Mouse (Mus musculus): ENCODE results near the gene Pitpnm1. TPM values are rescaled to one million over a fixed set of nuclear protein-coding genes. Genes with fewer than 3 reads are reported as not detected.
"Not testable (repeated sequence)": the region's sequence is repeated elsewhere in the genome, so short reads cannot be mapped to it uniquely, and the experiment has no call there.

The Pitpnm1 gene
- polyA plus RNA-seq, 1 experiment from 2014 or later: 7.3 TPM

DNA sequence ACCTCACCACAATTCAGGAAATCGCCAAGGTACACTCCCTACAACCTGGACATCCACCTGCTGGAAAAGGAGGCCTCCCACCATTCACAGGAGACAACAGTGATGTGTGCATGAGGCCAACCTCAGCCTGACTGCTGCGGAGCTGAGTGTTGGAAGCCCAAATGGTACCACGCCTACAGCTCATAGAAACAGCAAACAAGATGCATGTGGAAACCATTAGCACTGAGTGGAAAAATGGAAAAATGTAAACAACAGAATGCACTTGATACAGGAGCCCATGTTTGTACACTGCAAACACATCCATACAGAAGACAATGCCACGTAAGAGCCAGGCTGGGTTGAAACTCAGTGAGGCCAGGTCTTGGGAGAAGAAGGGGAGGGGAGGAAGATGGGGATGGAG lies 24.6 kb downstream of the Pitpnm1 start:
- 68% methylated on average over 4 of the region's 4 CpGs for WGBS
- no peak overlapping the region for H3K4me2 ChIP-seq (replicated peaks)
- H3K27me3 ChIP-seq: no peaks in the 10 kb centered on the region
- H3K9me3 ChIP-seq: no peaks in the 10 kb centered on the region
- peaks cover 21% of the 10 kb centered on the region for H3K36me3 ChIP-seq
- no peak overlapping the region for H3K9ac ChIP-seq
- H3K4me3 ChIP-seq: no peak overlapping the region
- ATAC-seq (ENCODE audit: low FRiP score, low read depth): no peak
- no peak overlapping the region for H3K27ac ChIP-seq
- H3K4me1 ChIP-seq: peaks cover 40% of the 10 kb centered on the region

DNA sequence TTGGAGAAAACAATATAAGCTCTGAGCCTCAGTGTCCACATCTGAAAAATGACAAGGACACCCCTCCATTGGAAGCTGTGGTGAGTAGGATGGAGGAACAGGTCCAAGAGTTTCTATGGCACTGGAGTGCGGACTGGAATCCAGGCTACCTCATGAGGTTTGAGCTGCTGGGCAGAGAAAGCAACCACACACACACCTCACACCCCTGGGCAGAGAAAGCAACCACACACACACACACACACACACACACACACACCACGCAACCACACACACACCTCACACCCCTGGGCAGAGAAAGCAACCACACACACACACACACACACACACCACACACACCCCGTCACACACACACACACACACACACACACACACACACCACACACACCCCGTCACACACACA lies 25.5 kb downstream of the Pitpnm1 start:
- H3K9me3 ChIP-seq, H3K27me3 ChIP-seq: not testable (repeated sequence)
- Histone ChIP-seq H3K27ac (peak overlapping the region; percentile 28; the same call in 1 of the 2 replicates), H3K4me1 (peaks cover 36% of the 10 kb centered on the region), H3K4me3 (peak overlapping the region; percentile 87), H3K4me2 (replicated peaks) (peak overlapping the region; percentile 62), H3K9ac (peak overlapping the region; percentile 55), H3K36me3 (peaks cover 30% of the 10 kb centered on the region)
- 16% methylated on average over 4 of the region's 4 CpGs for WGBS
- peak; percentile 32 for ATAC-seq (ENCODE audit: low FRiP score, low read depth)

DNA sequence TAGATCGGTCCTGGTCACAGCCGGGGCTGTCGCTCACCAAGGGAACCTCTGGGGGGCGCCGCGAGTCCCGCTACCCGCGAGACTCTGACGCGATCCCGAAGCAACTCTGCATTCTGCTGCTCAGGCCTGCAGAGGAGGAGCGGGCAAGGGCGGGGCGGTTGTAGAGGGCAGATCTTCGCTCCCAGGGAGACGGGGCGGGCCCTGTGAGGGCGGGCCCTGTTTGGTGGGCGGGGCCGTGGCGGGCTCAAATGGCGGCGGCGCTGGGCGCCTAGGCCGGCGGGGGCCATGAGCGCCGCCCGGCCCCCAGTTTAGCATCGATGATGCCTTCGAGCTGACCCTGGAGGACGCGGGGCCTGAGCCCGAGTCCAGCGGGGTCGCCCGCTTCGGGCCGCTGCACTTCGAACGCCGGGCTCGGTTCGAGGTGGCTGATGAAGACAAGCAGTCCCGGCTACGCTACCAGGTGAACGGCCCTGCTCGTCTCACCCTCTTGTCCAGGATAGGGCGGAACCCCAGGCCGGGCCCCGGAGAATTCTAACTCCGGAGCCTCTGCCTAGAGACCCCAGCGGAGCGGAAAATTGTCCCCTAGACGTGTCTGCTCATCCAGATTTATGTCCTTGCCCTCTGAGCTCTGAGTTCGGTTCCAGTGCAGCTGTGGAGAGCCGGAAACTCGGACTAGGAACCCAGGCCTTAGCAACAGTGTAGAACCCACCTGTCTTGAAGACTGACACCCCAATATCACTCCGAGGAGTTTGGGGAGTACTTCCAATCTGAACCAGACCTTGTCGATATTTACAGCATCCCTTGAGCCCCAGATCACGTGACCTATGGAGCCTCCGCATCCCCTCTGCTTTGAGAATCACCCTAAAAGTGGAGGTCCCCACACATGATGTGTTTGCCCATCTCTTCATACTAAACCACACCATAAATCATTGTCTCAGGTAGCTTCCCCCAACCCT lies 26.2 kb downstream of the Pitpnm1 start, which contains the start of gene Aip:
TSS of gene Aip (minus strand) at position 118 of the 956 bp plus-strand sequence.
- ATAC-seq (ENCODE audit: low FRiP score, low read depth): peak; percentile 94
- peaks cover 28% of the 10 kb centered on the region for H3K4me1 ChIP-seq
- peak within 1 kb of the TSS; percentile 86 for H3K9ac ChIP-seq
- H3K9me3 ChIP-seq: no peaks in the 10 kb centered on the region
- peak within 1 kb of the TSS; percentile 87 for H3K4me3 ChIP-seq
- WGBS: under 1% methylated on average over 63 of the region's 64 CpGs
- no peaks in the 10 kb centered on the region for H3K27me3 ChIP-seq
- peak within 1 kb of the TSS; percentile 39; the same call in 1 of the 2 replicates for H3K27ac ChIP-seq
- peaks cover 34% of the 10 kb centered on the region for H3K36me3 ChIP-seq
- peak within 1 kb of the TSS; percentile 89 for H3K4me2 ChIP-seq (replicated peaks)

DNA sequence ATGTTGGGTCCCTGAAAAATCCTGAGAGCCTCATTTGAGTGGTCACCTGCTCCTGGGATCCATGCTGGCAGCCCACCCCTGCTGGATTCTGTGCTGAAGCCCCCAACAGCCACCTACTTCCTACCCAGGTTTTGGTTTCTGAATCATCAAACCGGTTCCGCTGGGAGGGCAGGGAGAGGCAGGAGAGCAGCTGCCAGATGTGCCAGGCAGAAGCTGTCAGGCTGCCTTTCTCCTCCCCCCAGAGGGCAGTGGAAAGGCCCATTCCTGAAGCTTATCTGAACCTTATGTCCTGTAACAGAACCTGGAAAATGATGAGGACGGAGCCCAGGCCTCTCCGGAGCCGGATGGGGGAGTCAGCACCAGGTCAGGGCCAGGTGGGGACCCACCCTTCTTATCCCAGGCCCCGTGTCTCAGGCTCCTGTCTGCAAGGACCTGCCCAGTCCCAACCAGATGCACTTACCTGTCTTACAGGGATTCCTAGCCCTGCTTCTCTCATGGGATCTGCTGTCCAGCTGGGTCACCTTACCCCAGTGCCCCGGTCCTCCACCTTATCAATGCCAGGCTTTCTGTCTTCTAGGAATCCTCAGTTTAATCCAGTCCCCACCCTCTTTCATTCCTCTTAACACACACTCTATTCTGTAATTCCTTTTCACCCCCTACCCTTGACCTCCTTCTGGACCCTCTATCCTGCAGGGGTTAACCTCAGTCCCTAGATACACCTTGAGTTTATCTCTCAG lies 27.1 kb downstream of the Pitpnm1 start:
- Histone ChIP-seq H3K9ac (peak overlapping the region; percentile 86), H3K27ac (0 out of 2 replicates have a peak overlapping the region, but pooled peaks have one; percentile 39), H3K4me3 (peak overlapping the region; percentile 87), H3K36me3 (peaks cover 43% of the 10 kb centered on the region), H3K4me1 (peaks cover 28% of the 10 kb centered on the region), H3K4me2 (replicated peaks) (peak overlapping the region; percentile 89), H3K9me3 (no peaks in the 10 kb centered on the region), H3K27me3 (no peaks in the 10 kb centered on the region)
- WGBS: 45% methylated on average over 7 of the region's 7 CpGs
- no peak for ATAC-seq (ENCODE audit: low FRiP score, low read depth)

DNA sequence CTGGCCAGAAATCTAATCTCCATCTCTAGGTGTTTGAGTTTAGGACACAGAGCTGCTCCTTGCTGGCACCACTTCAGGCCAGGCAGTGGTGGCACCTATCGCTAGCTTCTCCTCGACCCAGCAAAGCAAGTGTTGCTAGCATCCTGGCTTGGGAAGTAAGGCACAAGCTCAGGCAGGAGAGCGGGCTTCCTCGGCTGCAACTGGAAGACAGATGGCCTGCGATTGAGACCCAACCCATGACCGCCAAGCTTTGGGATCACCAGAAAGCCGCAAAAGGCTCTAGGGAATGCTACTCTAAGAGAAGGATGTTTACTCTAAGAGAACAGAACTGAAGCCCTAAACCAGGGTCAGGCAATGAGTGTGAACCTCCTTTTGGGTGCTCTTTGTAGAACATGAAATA lies 29.7 kb downstream of the Pitpnm1 start:
- Histone ChIP-seq H3K27ac (no peak overlapping the region), H3K4me3 (no peak overlapping the region), H3K9ac (no peak overlapping the region), H3K9me3 (no peaks in the 10 kb centered on the region), H3K4me2 (replicated peaks) (no peak overlapping the region), H3K27me3 (no peaks in the 10 kb centered on the region), H3K36me3 (peaks cover 62% of the 10 kb centered on the region), H3K4me1 (peaks cover 22% of the 10 kb centered on the region)
- WGBS: 91% methylated on average over 7 of the region's 7 CpGs
- no peak for ATAC-seq (ENCODE audit: low FRiP score, low read depth)

DNA sequence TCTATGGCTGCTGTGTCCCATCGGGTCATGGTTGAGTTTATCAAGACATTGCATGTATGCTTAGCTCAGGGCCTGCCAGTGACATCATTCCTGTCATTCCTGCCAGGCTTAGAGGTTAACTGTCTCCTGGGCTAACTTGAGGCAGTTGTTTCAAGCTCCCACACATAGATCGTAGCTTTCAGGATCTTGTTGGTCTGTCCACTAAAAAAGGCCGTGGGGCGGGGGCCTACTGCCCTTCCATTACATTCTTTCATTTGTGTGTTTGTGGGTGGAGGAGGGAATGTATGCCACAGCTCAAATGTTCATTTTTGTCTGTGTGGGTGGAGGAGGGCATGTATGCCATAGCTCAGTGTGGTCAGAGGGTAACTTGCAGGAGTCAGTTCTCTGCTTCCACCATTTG lies 30.3 kb downstream of the Pitpnm1 start:
- no peak overlapping the region for H3K4me3 ChIP-seq
- H3K9ac ChIP-seq: no peak overlapping the region
- peaks cover 16% of the 10 kb centered on the region for H3K4me1 ChIP-seq
- H3K27me3 ChIP-seq: no peaks in the 10 kb centered on the region
- no peaks in the 10 kb centered on the region for H3K9me3 ChIP-seq
- peaks cover 62% of the 10 kb centered on the region for H3K36me3 ChIP-seq
- 92% methylated on average over 4 of the region's 4 CpGs for WGBS
- no peak overlapping the region for H3K4me2 ChIP-seq (replicated peaks)
- ATAC-seq (ENCODE audit: low FRiP score, low read depth): no peak
- no peak overlapping the region for H3K27ac ChIP-seq

DNA sequence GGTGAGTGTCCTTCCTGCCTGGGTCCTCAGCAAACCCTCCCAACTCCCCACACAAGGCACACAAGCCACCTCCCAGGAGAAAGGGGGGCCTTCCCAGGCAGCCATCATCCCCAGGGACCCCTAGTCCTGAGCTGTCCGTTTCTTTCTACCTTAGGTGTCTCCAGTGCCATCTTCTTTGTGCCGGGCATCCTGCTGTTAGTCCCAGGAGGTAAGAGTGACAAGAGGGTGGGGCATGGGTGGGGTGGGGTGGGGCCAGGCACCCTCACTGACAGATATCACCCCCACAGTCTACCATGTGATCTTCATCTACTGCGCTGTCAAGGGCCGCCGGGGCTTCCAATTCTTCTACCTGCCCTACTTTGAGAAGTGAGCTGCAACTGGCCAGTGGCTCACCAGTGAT lies 31.3 kb downstream of the Pitpnm1 start:
- H3K4me2 ChIP-seq (replicated peaks): no peak overlapping the region
- no peak overlapping the region for H3K4me3 ChIP-seq
- H3K9ac ChIP-seq: no peak overlapping the region
- H3K9me3 ChIP-seq: no peaks in the 10 kb centered on the region
- 89% methylated on average over 5 of the region's 5 CpGs for WGBS
- no peaks in the 10 kb centered on the region for H3K27me3 ChIP-seq
- ATAC-seq (ENCODE audit: low FRiP score, low read depth): no peak
- H3K4me1 ChIP-seq: peaks cover 15% of the 10 kb centered on the region
- H3K36me3 ChIP-seq: peaks cover 62% of the 10 kb centered on the region
- H3K27ac ChIP-seq: no peak overlapping the region

DNA sequence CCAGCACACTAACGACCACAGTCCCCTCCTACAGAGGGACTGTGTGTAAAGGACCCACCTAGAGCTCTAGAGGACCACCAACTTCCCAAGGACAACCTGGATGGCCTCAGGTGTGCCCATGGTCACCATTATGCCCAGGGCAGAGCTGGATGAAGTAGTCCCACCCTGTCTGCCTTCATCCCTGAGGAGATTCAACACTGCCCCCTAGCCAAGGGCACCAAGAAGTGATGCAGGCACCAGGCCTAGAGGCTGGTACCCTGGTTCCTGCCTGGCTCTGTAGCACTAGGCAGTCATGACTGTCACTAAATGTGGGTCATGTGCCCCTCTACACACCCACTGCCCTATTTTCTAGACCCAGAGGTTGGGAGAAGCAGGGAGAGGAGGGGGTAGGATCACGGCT lies 32.0 kb downstream of the Pitpnm1 start:
- ATAC-seq (ENCODE audit: low FRiP score, low read depth): no peak
- WGBS: 81% methylated on average over 2 of the region's 2 CpGs
- peaks cover 62% of the 10 kb centered on the region for H3K36me3 ChIP-seq

DNA sequence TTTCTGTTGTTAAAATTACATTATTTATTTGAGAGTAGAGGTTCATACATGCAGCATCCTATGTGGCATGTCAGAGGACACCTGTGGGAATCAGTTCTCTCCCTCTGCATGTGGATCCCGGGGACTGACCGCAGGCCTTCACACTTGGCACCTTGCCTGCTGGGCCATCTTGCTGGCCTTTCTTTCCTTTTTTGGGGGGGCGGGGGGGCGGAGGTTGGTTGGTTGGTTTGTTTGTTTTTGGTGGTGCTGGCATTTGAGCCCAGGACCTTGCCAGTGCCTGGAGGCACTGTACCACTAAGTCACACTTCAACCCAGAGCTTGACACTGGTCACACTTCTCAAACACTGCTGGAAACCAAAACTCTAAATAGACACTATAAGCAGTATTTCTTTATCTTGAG lies 34.6 kb downstream of the Pitpnm1 start:
- no peak for ATAC-seq (ENCODE audit: low FRiP score, low read depth)
- Histone ChIP-seq H3K9me3 (no peaks in the 10 kb centered on the region), H3K9ac (no peak overlapping the region), H3K4me3 (no peak overlapping the region), H3K27ac (no peak overlapping the region), H3K27me3 (no peaks in the 10 kb centered on the region), H3K36me3 (peaks cover 41% of the 10 kb centered on the region), H3K4me2 (replicated peaks) (no peak overlapping the region), H3K4me1 (no peaks in the 10 kb centered on the region)
- 84% methylated on average over 4 of the region's 4 CpGs for WGBS

More for the DNA sequence above, 32.0 kb downstream of the Pitpnm1 start:
- Histone ChIP-seq H3K4me2 (replicated peaks) (no peak overlapping the region), H3K9me3 (no peaks in the 10 kb centered on the region), H3K27me3 (no peaks in the 10 kb centered on the region), H3K9ac (no peak overlapping the region), H3K27ac (no peak overlapping the region), H3K4me1 (peaks cover 10% of the 10 kb centered on the region), H3K4me3 (no peak overlapping the region)

DNA sequence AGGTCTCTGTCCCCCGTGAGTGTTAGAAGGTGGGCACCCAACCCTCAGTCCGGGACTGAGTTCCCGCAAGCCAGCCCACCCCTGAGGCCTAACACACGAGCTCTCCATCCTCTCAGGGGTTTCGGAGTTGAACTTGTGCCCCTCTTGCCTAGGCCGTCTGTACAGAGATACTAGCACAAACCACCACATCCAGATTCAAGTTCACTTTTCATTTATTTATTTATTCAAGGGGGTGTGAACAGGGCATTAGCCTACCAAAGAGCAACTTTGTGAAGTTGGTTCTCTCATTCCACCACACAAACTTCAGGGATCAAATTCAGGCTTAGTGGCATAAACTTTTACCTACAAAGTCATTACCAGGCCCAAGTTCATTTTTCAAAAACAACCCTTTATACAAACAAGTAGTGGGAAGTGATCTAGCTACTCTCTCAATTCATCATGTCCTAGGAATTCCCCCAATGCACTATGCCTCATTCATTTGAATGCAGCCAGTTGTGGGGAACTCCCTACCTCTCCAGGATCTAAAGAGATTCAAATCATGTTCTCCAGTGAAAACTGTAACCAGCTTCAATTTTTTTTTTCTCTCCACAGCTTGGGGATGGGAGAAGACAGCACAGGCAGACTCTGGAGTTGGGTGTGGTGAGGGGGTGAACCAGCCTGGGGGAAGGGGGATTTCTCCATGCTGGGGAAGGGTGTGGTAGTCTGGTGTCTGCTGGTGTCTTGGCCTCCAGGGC lies 35.6 kb downstream of the Pitpnm1 start:
- not testable (repeated sequence) for H3K9me3 ChIP-seq; H3K4me3 ChIP-seq; ATAC-seq (ENCODE audit: low FRiP score, low read depth); H3K4me1 ChIP-seq; H3K9ac ChIP-seq; H3K27ac ChIP-seq; H3K27me3 ChIP-seq; H3K4me2 ChIP-seq (replicated peaks)
- peaks cover 31% of the 10 kb centered on the region for H3K36me3 ChIP-seq
- 78% methylated on average over 6 of the region's 6 CpGs for WGBS

DNA sequence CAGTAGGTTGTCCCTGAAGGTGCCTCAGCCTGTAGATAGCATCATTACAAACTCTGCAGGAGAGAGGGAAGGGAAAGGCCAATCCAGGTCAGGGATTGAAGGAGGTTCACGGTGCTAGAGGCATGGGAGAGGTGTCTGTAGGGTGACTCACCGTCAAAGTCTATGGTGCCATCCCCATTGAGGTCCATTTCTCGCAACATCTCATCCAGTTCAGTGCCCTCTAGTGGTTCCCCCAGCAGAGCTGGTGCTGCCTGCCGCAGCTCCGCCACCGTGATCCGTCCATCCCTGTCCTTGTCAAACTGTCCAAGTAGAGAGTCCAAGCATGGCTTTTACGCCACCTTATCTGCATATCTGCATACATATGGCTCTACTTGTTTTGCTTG lies 36.2 kb downstream of the Pitpnm1 start:
- not testable (repeated sequence) for ATAC-seq (ENCODE audit: low FRiP score, low read depth); H3K9me3 ChIP-seq; H3K9ac ChIP-seq; H3K27ac ChIP-seq; H3K4me3 ChIP-seq; H3K4me1 ChIP-seq; H3K4me2 ChIP-seq (replicated peaks); H3K27me3 ChIP-seq
- H3K36me3 ChIP-seq: peaks cover 28% of the 10 kb centered on the region
- 19% methylated on average over 8 of the region's 8 CpGs for WGBS

DNA sequence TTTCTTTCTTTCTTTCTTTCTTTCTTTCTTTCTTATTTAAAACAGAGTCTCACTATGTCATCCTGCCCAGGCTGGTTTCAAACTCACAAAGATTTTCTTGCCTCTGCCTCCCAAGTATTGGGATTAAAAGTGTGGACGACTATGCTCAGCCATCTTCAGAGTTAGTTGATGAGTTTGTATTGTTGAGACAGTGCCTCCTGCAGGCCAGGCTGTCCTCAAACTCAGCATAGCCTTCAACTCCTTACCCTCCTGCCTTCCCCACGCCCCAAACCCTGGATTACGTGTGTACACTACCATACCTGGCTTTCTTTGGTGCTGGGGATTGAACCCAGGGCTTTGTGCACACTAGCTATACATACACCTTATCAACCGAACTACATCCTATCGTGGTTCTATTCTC lies 36.7 kb downstream of the Pitpnm1 start:
- no peak for ATAC-seq (ENCODE audit: low FRiP score, low read depth)
- Histone ChIP-seq H3K9ac (no peak overlapping the region), H3K36me3 (peaks cover 23% of the 10 kb centered on the region), H3K9me3 (no peaks in the 10 kb centered on the region), H3K4me2 (replicated peaks) (no peak overlapping the region), H3K4me1 (no peaks in the 10 kb centered on the region), H3K27me3 (no peaks in the 10 kb centered on the region), H3K4me3 (no peak overlapping the region), H3K27ac (no peak overlapping the region)
- WGBS: 85% methylated on average over 5 of the region's 5 CpGs
